Mouse (Mus musculus) neural tube, embryonic 13.5 days (tissue): Measurements from ENCODE around the gene Kctd21. TPM values are rescaled to one million over a fixed set of nuclear protein-coding genes. Genes with fewer than 3 reads are reported as not detected.

ENCODE experiments used
- ATAC-seq: fragments of 200-750 bp; cut with Nextera tagmentation; 2 replicates; pipeline ENCODE4 v1.8.0; 2017; ENCODE audit warnings: low read depth, mild to moderate bottlenecking, moderate TSS enrichment, moderate library complexity
- H3K27ac ChIP-seq: fragments of 300-500 bp; sonication (generic); replicated peaks from 2 replicates; pipeline ENCODE4 v1.5.1; 2015; ENCODE audit warnings: moderate library complexity, mild to moderate bottlenecking, inconsistent platforms
- H3K27me3 ChIP-seq: fragments of 300-500 bp; sonication (generic); 2 replicates; pipeline ENCODE4 v1.6.1; 2015; ENCODE audit warnings: mild to moderate bottlenecking, inconsistent platforms
- H3K36me3 ChIP-seq: fragments of 300-500 bp; sonication (generic); 2 replicates; pipeline ENCODE4 v1.6.1; 2015; ENCODE audit warnings: mild to moderate bottlenecking, inconsistent platforms
- H3K4me1 ChIP-seq: fragments of 300-500 bp; sonication (generic); replicated peaks from 2 replicates; pipeline ENCODE4 v1.6.1; 2015; ENCODE audit warnings: inconsistent platforms
- H3K4me2 ChIP-seq: fragments of 300-500 bp; sonication (generic); 2 replicates; pipeline ENCODE4 v1.6.1; 2015; ENCODE audit warnings: inconsistent platforms, mild to moderate bottlenecking, moderate library complexity
- H3K4me3 ChIP-seq: fragments of 300-500 bp; sonication (generic); 2 replicates; pipeline ENCODE4 v1.5.1; 2015; ENCODE audit warnings: mild to moderate bottlenecking, inconsistent platforms
- H3K9ac ChIP-seq: fragments of 300-500 bp; sonication (generic); 2 replicates; pipeline ENCODE4 v1.6.1; 2015; ENCODE audit warnings: moderate library complexity, mild to moderate bottlenecking, inconsistent platforms
- H3K9me3 ChIP-seq: fragments of 300-500 bp; sonication (generic); 2 replicates; pipeline ENCODE4 v1.6.1; 2016; ENCODE audit warnings: inconsistent platforms
- WGBS: fragments of 180-500 bp; shearing (Covaris S2); methylation state at CpG from one replicate; pipeline ENCODE4 v1.1.7; 2015; 5-methylcytosine and 5-hydroxymethylcytosine counted together
- polyA plus RNA-seq: library from polyadenylated mRNA; unstranded; fragments of >200 nt; fragmentation: Nextera tagmentation; extraction: Ambion mirVana; gene quantifications from 2 replicates; pipeline ENCODE4 v1.2.1, GENCODE M21; 2015

Gene Kctd21
- polyA plus RNA-seq, 1 experiment from 2014 or later, result 9.0 TPM

DNA sequence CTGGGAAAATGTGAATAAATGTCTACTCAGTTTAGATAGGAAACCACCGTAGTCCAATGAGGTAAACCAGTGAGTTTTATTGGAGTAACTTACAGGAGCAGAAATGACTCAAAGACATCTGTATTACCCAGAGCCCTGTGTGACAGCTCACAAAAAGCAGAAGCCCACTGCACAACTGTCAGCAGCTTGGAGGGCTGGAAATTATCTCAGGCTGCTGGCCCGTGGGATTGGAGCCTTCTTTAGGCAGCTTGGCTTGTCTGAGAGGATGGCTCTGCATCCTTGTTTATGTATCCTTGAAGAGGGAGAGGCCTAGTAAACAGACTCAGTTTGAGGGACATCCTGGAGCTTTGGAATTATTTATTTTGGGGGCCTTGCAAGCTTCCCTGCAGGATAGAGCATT lies 10.8 kb downstream of the Kctd21 start:
- no peak for ATAC-seq
- WGBS, result 90% methylated on average over 2 of the region's 2 CpGs
- H3K4me3 ChIP-seq, result no peak overlapping the region
- no peaks in the 10 kb centered on the region for H3K27me3 ChIP-seq
- no peak overlapping the region for H3K4me2 ChIP-seq
- no peaks in the 10 kb centered on the region for H3K9me3 ChIP-seq
- H3K27ac ChIP-seq, result no peak overlapping the region
- no peak overlapping the region for H3K9ac ChIP-seq
- H3K4me1 ChIP-seq, result peaks cover 15% of the 10 kb centered on the region
- peaks cover 9% of the 10 kb centered on the region for H3K36me3 ChIP-seq

- WGBS, result 88% methylated on average over 2 of the region's 2 CpGs
- Histone ChIP-seq H3K27me3 (no peaks in the 10 kb centered on the region), H3K4me2 (no peak overlapping the region), H3K27ac (no peak overlapping the region), H3K9me3 (no peaks in the 10 kb centered on the region), H3K4me3 (no peak overlapping the region), H3K4me1 (peaks cover 15% of the 10 kb centered on the region), H3K36me3 (peaks cover 24% of the 10 kb centered on the region), H3K9ac (no peak overlapping the region)
- no peak for ATAC-seq
These were observed 12.5 kb downstream of the Kctd21 start for GRCm38 (mm10) chr7:97344655-97345054.

GRCm38 (mm10) chr7:97345229-97345871 lies 13.2 kb downstream of the Kctd21 start:
- Histone ChIP-seq H3K36me3 (peaks cover 24% of the 10 kb centered on the region), H3K9me3 (no peaks in the 10 kb centered on the region), H3K4me2 (no peak overlapping the region), H3K4me1 (peaks cover 15% of the 10 kb centered on the region), H3K4me3 (no peak overlapping the region), H3K27ac (no peak overlapping the region), H3K9ac (no peak overlapping the region), H3K27me3 (no peaks in the 10 kb centered on the region)
- peak; percentile 66; the same call in 1 of the 2 replicates for ATAC-seq
- 56% methylated on average over 10 of the region's 10 CpGs for WGBS

GRCm38 (mm10) chr7:97346111-97346821 lies 14.1 kb downstream of the Kctd21 start:
- ATAC-seq, result no peak
- H3K4me3 ChIP-seq, result no peak overlapping the region
- peaks cover 15% of the 10 kb centered on the region for H3K4me1 ChIP-seq
- H3K4me2 ChIP-seq, result no peak overlapping the region
- WGBS, result 73% methylated on average over 9 of the region's 9 CpGs
- no peaks in the 10 kb centered on the region for H3K9me3 ChIP-seq
- H3K27me3 ChIP-seq, result no peaks in the 10 kb centered on the region
- H3K27ac ChIP-seq, result no peak overlapping the region
- H3K9ac ChIP-seq, result no peak overlapping the region
- H3K36me3 ChIP-seq, result peaks cover 24% of the 10 kb centered on the region

GRCm38 (mm10) chr7:97346822-97347166 lies 14.7 kb downstream of the Kctd21 start:
- H3K4me2 ChIP-seq, result no peak overlapping the region
- WGBS, result 78% methylated on average over 4 of the region's 4 CpGs
- H3K9me3 ChIP-seq, result no peaks in the 10 kb centered on the region
- H3K27ac ChIP-seq, result no peak overlapping the region
- peaks cover 15% of the 10 kb centered on the region for H3K4me1 ChIP-seq
- no peak overlapping the region for H3K9ac ChIP-seq
- no peak for ATAC-seq
- peaks cover 24% of the 10 kb centered on the region for H3K36me3 ChIP-seq
- no peak overlapping the region for H3K4me3 ChIP-seq
- H3K27me3 ChIP-seq, result no peaks in the 10 kb centered on the region

DNA sequence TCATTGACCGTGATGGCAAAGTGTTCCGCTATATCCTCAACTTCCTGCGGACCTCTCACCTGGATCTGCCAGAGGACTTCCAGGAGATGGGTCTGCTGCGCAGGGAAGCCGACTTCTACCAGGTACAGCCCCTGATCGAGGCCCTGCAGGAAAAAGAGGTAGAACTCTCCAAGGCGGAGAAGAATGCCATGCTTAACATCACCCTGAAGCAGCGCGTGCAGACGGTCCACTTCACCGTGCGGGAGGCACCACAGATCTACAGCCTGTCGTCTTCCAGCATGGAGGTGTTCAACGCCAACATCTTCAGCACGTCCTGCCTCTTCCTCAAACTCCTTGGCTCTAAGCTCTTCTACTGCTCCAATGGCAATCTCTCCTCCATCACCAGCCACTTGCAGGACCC lies 15.3 kb downstream of the Kctd21 start:
- H3K27me3 ChIP-seq, result no peaks in the 10 kb centered on the region
- no peak overlapping the region for H3K4me3 ChIP-seq
- WGBS, result 96% methylated on average over 15 of the region's 15 CpGs
- H3K36me3 ChIP-seq, result peaks cover 24% of the 10 kb centered on the region
- no peaks in the 10 kb centered on the region for H3K9me3 ChIP-seq
- no peak overlapping the region for H3K9ac ChIP-seq
- no peak for ATAC-seq
- H3K4me1 ChIP-seq, result peaks cover 15% of the 10 kb centered on the region
- no peak overlapping the region for H3K4me2 ChIP-seq
- no peak overlapping the region for H3K27ac ChIP-seq

GRCm38 (mm10) chr7:97348318-97348717 lies 16.2 kb downstream of the Kctd21 start:
- ATAC-seq, result no peak
- WGBS, result 74% methylated on average over 3 of the region's 3 CpGs
- H3K4me1 ChIP-seq, result peaks cover 15% of the 10 kb centered on the region
- H3K36me3 ChIP-seq, result peaks cover 24% of the 10 kb centered on the region
- H3K27ac ChIP-seq, result no peak overlapping the region
- no peaks in the 10 kb centered on the region for H3K27me3 ChIP-seq
- H3K9ac ChIP-seq, result no peak overlapping the region
- H3K4me3 ChIP-seq, result no peak overlapping the region
- no peaks in the 10 kb centered on the region for H3K9me3 ChIP-seq
- H3K4me2 ChIP-seq, result no peak overlapping the region

DNA sequence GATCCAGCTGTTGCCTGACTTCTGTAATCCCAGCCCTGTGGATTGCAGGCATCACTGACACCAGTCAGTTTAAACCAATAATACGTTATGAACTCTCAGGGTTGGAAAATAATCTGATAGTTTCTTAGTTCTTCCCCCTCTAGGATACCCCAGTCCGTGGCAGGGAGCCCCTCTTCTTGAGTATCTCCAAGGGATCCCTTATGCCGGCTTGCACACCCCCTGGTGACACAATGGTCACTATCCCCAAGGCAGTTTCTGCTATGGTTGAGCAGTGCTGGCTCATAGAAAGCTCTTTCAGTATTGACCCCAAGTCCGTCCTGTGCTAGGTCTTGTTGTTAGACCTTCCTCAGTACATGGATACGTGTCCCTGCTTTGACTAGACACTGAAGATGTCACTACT lies 16.7 kb downstream of the Kctd21 start:
- H3K9me3 ChIP-seq, result no peaks in the 10 kb centered on the region
- H3K4me2 ChIP-seq, result no peak overlapping the region
- peaks cover 15% of the 10 kb centered on the region for H3K4me1 ChIP-seq
- H3K36me3 ChIP-seq, result peaks cover 24% of the 10 kb centered on the region
- ATAC-seq, result no peak
- no peak overlapping the region for H3K9ac ChIP-seq
- no peak overlapping the region for H3K4me3 ChIP-seq
- H3K27me3 ChIP-seq, result no peaks in the 10 kb centered on the region
- H3K27ac ChIP-seq, result no peak overlapping the region
- 90% methylated on average over 5 of the region's 5 CpGs for WGBS

- Histone ChIP-seq H3K9me3 (no peaks in the 10 kb centered on the region), H3K36me3 (peaks cover 24% of the 10 kb centered on the region), H3K9ac (no peak overlapping the region), H3K27me3 (no peaks in the 10 kb centered on the region), H3K27ac (no peak overlapping the region), H3K4me2 (no peak overlapping the region), H3K4me1 (peaks cover 15% of the 10 kb centered on the region), H3K4me3 (no peak overlapping the region)
- no peak for ATAC-seq
- WGBS, result 86% methylated on average over 6 of the region's 6 CpGs
These were observed 17.3 kb downstream of the Kctd21 start for GRCm38 (mm10) chr7:97349438-97349837.

- Histone ChIP-seq H3K9me3 (no peaks in the 10 kb centered on the region), H3K27ac (no peak overlapping the region), H3K36me3 (peaks cover 24% of the 10 kb centered on the region), H3K9ac (no peak overlapping the region), H3K27me3 (no peaks in the 10 kb centered on the region), H3K4me1 (peaks cover 6% of the 10 kb centered on the region), H3K4me3 (no peak overlapping the region), H3K4me2 (no peak overlapping the region)
- 91% methylated on average over 5 of the region's 5 CpGs for WGBS
- no peak for ATAC-seq
These were observed 18.8 kb downstream of the Kctd21 start for GRCm38 (mm10) chr7:97350891-97351290.

DNA sequence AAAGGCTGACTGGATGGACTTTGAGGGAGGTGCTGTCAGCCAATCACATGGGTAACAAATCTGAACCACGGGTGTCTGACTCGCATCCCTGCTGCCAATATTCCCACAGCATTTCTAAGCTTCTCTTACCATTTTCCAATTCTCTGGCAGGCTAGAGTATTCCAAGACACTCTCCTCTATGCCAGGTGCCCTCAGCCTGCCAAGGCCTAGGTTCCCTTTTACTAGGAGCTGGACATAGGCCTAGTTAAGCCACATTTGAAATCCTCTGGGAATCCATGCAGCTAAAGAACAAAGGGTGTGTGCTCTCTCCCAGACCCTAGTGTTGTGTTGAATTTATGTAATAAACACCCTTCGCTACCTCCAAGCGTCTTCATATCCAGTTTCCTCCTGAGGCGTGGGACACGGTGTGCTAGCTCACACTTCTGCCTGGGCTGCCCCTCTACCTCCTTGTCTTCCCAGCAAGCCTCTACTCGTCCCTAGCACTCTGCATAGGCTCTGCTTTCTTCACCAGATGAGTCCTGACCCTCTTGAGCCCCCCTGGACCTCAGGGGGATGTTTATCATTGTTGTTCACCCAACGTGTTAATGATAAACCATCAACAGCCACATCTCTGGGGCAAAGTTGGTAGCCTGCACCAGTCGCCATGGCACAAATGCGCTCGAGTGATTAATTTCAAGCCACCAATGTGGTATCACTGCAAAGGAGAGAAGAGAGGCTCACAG lies 19.8 kb downstream of the Kctd21 start:
- no peak overlapping the region for H3K4me3 ChIP-seq
- no peaks in the 10 kb centered on the region for H3K27me3 ChIP-seq
- no peaks in the 10 kb centered on the region; the same call in 1 of the 2 replicates for H3K4me1 ChIP-seq
- H3K27ac ChIP-seq, result no peak overlapping the region
- WGBS, result 90% methylated on average over 11 of the region's 11 CpGs
- H3K9ac ChIP-seq, result no peak overlapping the region
- no peak overlapping the region for H3K4me2 ChIP-seq
- H3K36me3 ChIP-seq, result peaks cover 24% of the 10 kb centered on the region
- H3K9me3 ChIP-seq, result no peaks in the 10 kb centered on the region
- no peak for ATAC-seq

- no peaks in the 10 kb centered on the region for H3K27me3 ChIP-seq
- H3K27ac ChIP-seq, result no peak overlapping the region
- H3K4me2 ChIP-seq, result no peak overlapping the region
- H3K4me1 ChIP-seq, result no peaks in the 10 kb centered on the region; the same call in 1 of the 2 replicates
- WGBS, result 82% methylated on average over 6 of the region's 6 CpGs
- no peak overlapping the region for H3K9ac ChIP-seq
- H3K36me3 ChIP-seq, result peaks cover 12% of the 10 kb centered on the region
- H3K4me3 ChIP-seq, result no peak overlapping the region
- ATAC-seq, result no peak
- H3K9me3 ChIP-seq, result no peaks in the 10 kb centered on the region
These were observed 21.2 kb downstream of the Kctd21 start for GRCm38 (mm10) chr7:97353356-97353755.
